Mouse (Mus musculus) C2C12 (cell line): ENCODE results near the gene Camta1.

Source experiments
- CTCF ChIP-seq: IDR thresholded peaks from one replicate; pipeline ENCODE4 v1.5.1; 2011; ENCODE audit not compliant: control insufficient read depth, insufficient read depth, insufficient read length
- FOSL1 ChIP-seq: IDR thresholded peaks from one replicate; pipeline ENCODE4 v1.8.0; 2011; ENCODE audit warnings: mild to moderate bottlenecking, low read length; ENCODE audit not compliant: poor library complexity, insufficient read depth, severe bottlenecking
- MAX ChIP-seq: IDR thresholded peaks from one replicate; pipeline ENCODE4 v1.6.1; 2011; ENCODE audit warnings: mild to moderate bottlenecking, control low read depth
- MYOD1 ChIP-seq: IDR thresholded peaks from one replicate; pipeline ENCODE4 v1.6.1; 2011; ENCODE audit warnings: low read depth; ENCODE audit not compliant: control insufficient read depth, insufficient read length
- USF1 ChIP-seq: IDR thresholded peaks from one replicate; pipeline ENCODE4 v1.6.1; 2011; ENCODE audit warnings: low read depth, mild to moderate bottlenecking, control low read depth, moderate library complexity

- TF ChIP-seq CTCF (no peak), MAX (no peak), USF1 (no peak), MYOD1 (no peak), FOSL1 (no peak)
These were observed 981.3 kb downstream of the Camta1 start for GRCm38 (mm10) chr4:150880364-150880763.
